Mouse (Mus musculus) cerebellum, postnatal 25 days (tissue): ENCODE results near the gene Tmem43.
A peak's percentile ranks its signal among the peaks of the same experiment; 100 is the strongest.

ENCODE experiments used
- DNase-seq, 2 experiments: peaks; one replicate each; pipeline ENCODE4 v3.0.0; 2021; ENCODE audit warnings: mixed read lengths in 2 of 2

Tmem43 gene

GRCm38 (mm10) chr6:91472868-91473804, at the start of gene Tmem43, which contains the start of gene Chchd4:
Gene Tmem43 (plus strand): TSS chr6:91473703.
Gene Chchd4 (minus strand): TSS chr6:91473546.
- DNase-seq = peak; percentile 98 to 99

GRCm38 (mm10) chr6:91424151-91424550, 49.4 kb upstream of the Tmem43 start:
- DNase-seq = no peak

DNA sequence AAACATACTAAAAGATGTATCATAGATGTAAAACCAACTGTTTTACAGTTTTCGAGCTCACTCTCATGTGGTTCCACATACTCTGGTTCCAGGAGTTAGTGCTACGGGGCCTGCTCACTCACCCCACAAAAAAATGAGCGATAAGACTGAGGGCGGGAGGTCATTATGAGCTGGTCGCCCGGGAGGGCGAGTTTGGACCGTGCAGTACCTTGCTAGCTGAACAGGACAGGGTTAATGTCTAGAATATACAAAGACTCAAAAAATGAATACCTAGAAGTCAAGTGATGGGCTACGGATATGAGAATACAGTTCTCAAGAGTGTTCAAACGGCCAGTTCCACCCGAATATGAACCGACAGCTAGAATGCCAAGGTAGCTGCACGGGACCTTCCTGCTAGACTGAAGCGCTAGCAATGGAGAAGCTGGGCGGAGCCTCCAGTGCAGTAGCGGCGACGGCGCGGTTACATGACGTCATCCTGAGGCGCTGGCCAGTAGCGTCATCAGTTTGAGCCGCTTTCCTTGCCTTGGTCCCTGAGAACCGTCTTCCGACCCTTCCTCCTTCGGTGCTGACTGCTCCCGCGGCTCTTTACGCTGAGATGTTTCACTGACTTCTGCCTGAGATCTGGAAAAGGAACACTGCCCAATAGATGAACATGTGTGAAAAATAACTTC, 32.9 kb upstream of the Tmem43 start:
- DNase-seq = peak; percentile 99

GRCm38 (mm10) chr6:91441145-91441662, 32.3 kb upstream of the Tmem43 start:
- DNase-seq = no peak

GRCm38 (mm10) chr6:91445316-91445715, 28.2 kb upstream of the Tmem43 start:
- no peak for DNase-seq

DNA sequence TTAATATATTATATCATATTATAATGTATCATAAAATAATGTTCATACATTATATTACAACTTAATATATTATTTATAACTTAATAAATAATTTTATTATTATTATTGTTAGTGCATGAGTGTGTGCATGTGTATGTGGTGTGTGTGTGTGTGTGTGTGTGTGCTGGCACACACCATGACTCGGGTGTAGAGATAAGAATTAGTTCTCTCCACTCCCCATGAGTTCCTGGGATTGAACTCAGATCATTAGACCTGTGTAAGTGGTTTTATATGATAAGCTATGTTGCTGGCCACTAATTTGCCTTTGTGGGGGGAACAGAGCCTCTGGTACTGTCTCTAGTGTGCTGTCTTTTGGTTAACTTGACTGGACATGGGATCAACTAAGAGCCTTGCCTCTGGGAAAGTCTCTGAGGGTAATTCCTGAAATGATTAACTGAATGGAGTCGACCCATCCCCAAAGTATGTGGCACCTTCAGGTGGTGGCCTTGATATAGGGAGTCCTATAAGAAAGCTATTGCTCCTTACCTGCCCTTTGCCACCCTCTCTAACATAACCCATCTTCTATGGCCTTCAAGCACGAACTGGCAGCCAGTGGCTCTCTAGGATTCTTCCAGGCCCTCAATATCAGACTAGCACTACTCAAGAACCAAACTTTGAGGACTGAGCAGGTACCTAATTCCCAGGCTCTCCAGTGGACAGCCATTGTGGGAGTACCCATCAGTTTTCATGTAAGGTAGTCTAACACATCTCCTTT, 23.9 kb upstream of the Tmem43 start:
- no peak for DNase-seq

DNA sequence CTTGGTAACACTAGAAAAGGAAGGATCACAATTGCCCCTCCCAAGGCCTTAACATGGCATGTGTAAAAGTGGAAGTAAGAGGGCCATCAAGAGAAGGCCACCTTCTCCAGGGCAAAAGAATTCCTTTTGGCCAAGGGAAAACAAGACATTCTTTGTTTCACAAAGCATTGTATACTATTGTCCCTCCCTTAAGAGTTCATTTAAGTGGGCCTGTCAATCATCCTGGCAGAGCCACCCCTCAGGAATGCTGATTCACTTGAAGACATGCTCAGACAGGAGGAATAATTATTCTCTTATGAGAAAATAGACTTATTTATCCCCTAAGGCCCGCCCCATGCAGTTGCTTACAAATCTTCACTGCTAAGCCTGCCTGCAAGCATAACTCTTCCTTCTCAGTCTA, 21.4 kb upstream of the Tmem43 start:
- no peak for DNase-seq

DNA sequence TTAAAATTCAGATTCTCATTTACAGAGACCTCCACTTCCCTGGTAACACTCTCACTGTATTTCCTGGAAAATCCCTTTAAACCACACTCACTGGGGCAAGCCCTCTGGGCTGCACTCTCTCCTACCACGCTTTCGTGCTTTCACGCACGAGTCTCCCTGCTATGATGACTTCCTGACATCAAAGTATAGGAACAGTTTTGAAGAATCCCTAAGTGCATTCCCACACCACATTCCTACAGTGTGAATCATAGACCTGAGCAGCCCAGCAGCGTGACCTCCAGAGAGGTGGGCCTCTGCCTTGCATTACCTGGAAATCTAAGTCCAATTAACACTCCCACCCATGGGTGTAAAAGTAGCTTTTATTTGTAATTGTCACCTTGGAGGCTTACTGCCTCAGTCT, 19.0 kb upstream of the Tmem43 start:
- DNase-seq = no peak

DNA sequence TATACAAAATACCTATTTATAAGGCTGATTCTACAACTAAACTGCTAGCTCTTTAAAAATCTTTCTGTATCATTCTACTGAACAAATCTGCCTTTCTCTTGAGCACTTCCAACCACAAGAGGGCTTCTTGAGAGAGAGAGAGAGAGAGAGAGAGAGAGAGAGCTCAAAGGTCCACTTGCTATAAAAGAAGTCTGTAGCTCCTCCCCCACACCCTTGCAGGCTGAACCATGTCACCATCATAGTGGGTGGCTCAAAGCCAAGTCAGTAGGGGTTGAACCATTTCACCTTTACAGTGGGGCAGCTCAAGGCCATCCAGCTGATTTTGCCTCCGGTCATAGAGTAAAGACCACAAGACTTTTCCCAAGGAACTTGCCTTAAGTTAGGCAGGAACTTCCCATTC, 14.0 kb upstream of the Tmem43 start:
- DNase-seq = no peak

GRCm38 (mm10) chr6:91465756-91466155, 7.7 kb upstream of the Tmem43 start:
- peak in 1 of 2 experiments; percentile 3 for DNase-seq

- DNase-seq = peak in 1 of 2 experiments; percentile 1
Observed at GRCm38 (mm10) chr6:91467106-91467505, 6.4 kb upstream of the Tmem43 start.

DNA sequence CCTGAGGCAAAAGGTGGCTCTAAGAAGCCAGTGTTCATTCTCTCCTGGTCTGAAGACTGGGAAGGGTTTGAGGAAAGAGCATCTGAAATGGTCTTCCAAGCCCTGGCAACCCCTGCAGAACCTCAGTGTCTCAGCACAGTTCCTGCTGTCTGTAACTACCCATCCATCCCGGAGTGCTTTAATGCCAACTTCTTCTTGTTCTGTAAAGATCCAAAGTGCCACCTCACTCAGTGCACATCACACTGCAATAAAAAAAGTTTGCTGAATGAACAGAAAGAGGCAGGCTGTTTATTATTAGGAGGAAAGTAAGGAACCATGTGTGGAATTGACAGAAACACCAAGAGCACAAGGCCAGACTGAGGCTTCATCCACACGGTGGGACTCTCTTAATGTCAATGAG, 2.8 kb upstream of the Tmem43 start:
- DNase-seq = no peak

GRCm38 (mm10) chr6:91471427-91471826, 2.1 kb upstream of the Tmem43 start:
- DNase-seq = peak in 1 of 2 experiments; percentile 2

DNA sequence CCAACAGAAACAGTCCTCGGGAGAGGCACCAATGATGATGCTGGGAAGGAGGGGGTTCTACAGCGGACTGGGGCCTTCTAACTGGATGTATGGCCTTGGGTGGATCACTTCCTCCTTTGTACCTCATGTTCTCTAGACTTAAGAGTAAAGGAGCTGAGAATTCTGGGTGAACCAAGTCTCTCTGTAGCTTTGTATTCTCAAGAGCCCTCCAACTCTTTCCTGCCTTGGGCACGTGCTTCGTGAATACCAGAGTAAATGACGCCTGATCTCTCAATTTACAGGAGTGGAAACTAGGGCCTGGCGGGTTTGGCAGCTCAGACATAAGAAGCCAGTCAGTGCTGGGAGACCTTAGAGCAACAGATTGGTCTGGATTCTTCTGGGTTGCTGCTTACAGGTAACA, 1.2 kb upstream of the Tmem43 start:
- peak in 1 of 2 experiments; percentile 4 for DNase-seq

DNA sequence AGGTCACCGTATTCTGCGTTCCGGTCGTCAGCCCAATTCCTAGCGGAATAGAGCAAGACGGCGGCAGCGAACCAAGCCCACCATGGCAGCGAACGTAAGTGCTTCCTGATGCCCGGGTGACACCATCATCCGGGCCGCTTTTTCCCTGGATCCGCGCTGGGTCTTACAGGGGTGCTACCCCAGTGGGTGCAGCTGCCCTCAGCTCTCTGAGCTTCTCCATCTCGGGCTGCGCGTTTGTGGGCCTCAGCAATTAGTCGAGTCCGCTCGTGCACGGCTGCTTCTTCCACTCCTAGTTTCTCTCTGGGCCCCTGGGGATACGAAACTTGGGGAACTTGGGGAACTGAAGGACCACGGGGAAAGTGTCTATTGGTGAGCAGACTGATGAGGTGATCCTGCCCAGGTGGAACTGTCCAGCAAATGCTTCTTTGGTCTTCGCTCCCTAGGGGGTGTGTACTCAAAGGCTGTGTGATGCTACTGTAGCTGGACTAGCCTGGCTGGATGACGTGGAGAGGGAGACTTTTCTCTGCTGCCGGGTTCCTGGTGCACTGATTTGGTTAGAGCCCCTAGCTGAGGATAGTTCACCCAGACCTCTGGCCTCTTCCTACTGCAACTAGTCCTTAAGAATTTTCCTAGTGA, 420 bp downstream of the Tmem43 start:
- peak in 1 of 2 experiments; percentile 22 for DNase-seq

GRCm38 (mm10) chr6:91474441-91475190, 1.1 kb downstream of the Tmem43 start:
- DNase-seq = no peak

- DNase-seq = no peak
Observed at GRCm38 (mm10) chr6:91476541-91476940, 3.0 kb downstream of the Tmem43 start.

- DNase-seq = no peak
Observed at GRCm38 (mm10) chr6:91483371-91483770, 9.9 kb downstream of the Tmem43 start.

GRCm38 (mm10) chr6:91486736-91487453, 13.4 kb downstream of the Tmem43 start:
- no peak for DNase-seq

- DNase-seq = no peak
Observed at GRCm38 (mm10) chr6:91488496-91489212, 15.2 kb downstream of the Tmem43 start.
